Mouse (Mus musculus): ENCODE results near the gene Gm20823.
"Not testable (repeated sequence)": the region's sequence is repeated elsewhere in the genome, so short reads cannot be mapped to it uniquely, and the experiment has no call there.

Gm20823 gene

GRCm38 (mm10) chrY:62464745-62465144 is at the start of gene Gm20823:
Gene Gm20823, minus strand, starts transcription at chrY:62464845.
- not testable (repeated sequence) for DNase-seq (ENCODE audit: low spot score in 2 of 2)

Measured in spleen, postnatal 36 days (tissue).